Mouse (Mus musculus) c-Kit-positive CD71-positive TER-119-positive erythroid progenitor cells, embryonic 14.5 days (primary cell): Measurements from ENCODE around the gene Ralgps1.

Source experiments
- DNase-seq: peaks from one replicate; pipeline ENCODE4 v3.0.0-alpha.2; 2013; ENCODE audit warnings: low spot score

Gene Ralgps1

DNA sequence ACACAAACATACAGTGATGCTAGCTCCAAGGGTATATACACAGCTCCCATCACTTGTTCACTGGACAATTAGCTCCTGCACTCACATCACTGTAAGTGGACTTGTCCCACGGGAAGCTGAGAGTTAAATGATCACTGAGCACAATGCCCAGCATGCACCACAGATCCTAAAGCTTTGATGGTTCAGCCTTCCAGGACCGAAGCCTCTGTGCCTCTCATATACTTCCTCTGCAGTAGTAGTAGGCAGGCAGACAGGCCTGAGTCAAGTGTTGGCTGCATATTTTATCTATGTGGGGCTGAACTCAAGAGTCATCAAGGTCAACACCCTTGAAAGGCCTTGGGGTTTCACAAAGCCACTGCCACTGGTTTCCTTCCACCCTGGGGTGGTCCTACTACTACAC is 49.6 kb downstream of the Ralgps1 start:
- DNase-seq = no peak

DNA sequence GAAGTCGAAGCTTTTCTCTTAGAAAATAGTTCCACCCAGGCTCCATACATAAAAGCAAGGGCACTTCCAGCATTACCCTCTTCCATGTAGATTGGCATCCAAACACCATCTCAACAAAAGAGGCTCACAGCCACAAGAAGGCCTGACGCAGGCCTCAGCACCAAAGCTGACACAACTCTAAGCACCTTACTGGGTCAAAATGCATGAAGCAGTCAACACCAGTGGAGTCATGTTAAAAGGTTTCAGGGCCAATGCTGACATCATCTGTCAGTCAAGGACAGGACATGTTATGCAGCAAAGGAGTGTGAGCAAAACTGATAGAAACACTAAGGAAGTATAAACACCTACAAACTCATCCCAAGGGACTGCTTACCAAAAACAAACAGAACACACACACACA is 50.3 kb downstream of the Ralgps1 start:
- DNase-seq = no peak

DNA sequence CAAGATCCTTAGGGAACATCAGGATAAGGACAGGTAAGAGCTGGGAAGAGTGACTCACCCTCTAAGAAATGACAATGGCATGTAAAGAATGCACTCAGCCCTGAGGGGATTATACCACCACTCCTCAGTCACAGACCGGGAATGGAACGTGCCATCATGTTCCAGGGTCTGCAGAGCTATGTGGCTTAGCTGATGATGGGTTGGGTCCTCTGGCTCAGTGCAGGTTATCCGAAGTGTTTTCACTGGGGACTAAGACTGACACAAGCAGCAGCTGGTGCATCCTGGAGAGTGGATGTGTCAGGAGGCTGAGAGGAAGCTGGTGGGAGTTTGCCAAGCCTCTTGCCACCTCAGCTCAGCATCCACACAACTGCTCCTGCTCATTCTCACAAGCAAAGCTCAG is 50.7 kb downstream of the Ralgps1 start:
- no peak for DNase-seq

DNA sequence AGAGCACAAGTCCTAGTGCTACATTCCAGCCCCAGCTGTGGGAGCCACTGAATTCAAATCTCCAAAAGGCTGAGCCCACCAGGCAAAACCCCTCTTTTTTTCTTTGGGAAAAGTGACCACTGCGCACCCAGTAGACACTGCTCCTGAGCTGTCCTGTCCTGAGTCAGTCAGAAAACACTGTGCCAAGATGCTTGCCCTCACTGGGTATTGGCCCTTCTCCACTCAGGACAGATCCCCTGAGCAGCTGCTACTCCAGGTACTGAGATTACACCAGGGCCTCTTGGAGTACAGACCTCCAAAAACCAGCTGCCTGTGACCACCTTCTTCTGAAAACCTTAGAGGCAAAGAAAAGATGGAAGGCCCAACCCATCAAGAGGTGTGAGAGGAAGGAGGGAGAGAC is 51.4 kb downstream of the Ralgps1 start:
- DNase-seq = no peak

DNA sequence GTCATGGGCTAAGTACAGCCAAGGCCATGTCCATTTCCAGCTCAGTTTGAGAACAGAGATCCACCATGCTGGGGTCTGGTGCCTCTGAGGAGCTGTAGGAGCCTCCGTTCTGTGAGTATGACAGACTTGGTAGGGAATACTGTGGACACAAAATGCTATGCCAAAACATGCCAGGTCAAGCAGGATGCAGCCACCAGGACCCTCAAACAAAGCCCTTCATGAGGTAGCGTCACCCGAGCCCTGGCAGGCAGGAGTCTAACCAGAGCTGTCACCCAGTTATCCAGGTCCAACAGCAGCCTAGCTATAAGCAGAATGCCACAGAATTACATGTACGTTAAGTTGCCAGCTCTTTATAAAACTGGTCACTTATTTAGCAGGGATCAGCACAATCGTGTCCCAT is 51.8 kb downstream of the Ralgps1 start:
- DNase-seq = no peak

DNA sequence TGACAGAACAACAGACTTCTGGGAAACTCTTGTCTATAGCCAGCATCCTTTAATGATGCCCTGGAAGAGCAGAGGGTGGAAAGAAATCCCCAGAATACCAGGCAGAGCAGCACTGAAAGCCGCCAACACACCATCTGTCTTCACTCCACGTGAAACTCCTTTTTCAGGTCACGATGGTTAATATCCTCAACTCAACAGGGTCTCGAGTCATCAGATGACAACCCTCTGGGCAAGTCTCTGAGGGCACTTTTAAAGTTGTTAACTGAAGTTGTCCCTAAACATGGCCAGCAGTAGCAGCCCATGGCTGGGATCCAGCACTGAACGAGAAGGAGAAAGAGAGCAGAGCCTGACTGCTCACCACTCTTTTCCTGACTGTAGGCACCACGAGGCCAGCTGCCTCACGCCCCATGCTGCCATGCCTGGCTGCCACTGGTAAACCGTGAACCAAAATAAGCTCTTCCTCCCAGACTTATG is 52.8 kb downstream of the Ralgps1 start:
- no peak for DNase-seq

DNA sequence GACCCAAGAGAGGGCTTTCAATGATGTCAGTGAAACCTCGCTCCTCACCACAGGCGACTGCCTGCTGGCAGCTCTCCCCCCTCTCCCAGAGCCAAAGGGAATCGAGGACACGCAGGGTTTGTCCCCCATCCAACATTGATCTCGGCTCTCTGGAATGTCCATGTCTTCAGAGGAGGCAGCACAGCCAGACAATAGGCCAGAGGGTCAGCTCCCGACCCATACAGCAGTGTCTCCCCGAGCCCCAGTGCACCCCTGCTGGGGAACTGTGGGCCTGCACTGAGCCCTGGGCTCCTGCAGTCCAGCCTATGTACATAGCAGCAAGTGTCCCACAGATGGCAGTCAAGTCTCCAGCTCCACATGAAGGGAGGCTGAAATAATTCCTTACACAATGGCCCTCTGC is 54.8 kb downstream of the Ralgps1 start:
- DNase-seq = no peak

DNA sequence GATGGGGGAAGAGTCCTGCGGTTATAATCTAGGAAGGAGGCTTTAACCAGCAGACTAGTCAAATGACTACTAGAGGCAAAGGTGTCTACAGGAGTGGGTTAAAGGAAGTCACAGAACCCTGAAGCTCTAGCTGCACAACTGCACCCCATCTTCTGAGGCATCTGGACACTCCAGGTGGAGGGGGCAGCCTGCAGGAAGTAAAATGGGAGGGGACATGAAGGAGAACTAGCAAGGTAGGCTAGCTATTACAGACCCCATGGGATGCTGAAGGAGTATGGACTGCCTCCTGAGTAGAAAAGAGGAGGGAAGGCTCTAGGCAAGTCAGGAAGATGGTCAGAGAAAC is 55.3 kb downstream of the Ralgps1 start:
- DNase-seq = no peak

DNA sequence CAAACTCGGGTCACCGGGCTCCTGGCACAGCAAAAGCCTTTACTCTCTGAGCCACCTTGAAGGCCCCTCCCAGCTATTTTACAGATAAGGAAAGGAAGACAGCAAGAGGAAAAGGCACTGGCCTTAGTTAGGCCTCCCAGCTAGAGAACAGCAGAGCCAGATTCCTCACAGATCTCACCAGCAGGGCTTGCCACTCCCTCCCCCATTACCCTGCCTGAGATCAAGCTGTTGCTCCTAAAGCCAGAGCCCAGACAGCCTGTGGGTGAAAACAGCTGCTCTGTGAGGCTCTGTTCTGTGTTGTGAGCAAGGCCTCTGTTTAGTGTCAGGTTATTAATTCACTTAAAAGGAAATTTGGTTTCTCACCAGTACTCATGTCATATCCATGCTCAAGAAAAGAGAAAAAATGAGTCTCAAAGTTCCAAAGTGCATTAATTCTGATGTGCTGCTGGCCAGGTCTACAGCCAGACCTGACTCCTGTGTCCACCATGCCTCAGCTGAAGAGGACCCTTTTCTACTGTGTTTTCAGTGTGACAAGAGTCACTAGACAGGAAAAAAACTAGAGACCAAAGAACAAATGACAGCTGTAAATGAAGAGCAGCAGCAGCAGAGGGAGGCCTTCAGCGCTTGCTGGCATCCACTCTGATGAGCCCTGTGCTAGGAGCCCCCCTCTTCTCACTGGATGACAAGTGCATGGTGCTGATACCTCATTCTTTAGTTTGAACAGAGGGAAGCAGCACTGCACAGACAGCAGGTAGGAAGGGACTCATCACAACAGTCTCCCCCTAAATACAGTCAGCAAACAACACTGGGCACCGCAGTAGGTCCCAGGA is 55.8 kb downstream of the Ralgps1 start:
- DNase-seq = no peak

DNA sequence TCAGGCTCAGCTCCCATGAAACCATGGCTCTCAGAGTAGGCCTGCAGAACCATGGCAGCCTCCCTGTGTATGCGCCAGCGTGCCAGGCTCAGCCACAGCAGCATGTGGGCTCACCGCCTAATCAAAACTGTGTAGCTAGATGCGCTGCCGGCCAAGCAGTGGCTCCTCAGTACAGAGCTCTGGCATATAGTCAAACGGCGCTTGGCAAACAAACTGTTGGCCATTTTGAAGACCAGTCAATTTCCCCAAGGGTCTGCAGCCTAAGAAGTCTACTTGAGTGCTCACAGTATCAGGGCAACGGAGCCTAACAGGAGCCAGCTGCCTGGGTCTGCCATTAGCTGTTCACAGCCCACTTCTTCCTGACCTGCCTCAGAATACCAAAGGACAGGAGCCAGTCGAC is 61.9 kb downstream of the Ralgps1 start:
- no peak for DNase-seq

DNA sequence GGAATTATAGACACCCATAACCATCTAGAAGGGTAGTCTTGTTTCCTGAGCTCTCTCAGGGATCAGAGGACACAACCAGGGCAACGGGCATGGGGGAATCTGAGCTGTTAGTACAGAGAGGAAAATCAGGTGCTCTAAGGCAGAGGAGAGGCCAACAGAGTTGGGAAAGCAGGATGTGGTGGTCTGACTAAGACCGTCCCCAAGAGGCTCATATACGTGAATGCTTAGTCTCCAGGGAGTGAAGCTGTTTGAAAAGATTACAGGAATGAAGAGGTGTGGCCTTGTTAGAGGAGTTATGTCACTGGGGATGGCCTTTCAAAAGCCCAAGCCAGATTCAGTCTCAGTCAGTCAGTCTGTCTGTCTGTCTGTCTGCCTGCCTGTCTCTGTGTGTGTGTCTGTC is 64.7 kb downstream of the Ralgps1 start:
- DNase-seq = no peak

DNA sequence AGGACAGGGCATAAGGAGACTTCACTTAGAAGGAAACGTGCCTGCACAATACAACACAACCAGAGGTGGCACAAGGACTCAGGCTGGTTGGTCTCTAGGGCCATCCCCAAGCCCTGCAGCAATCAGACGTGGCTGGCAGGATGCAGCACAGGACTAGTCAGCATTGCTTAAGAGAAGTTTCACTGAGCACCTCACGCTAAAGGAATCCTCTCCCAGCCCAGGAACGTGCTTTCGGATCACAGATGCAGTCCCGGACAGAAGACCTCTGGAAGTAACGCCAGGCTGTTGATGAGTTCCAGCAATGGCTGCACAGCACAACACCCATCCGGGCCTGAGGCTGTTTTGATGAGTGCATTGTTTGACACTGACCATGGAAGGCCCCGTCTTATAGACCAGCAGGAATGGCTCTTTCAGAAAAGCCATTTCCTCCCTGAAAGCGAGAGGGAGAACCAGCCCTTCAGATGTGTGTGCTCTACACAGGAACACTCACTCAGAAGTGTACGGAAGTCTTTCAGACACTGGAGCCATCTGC is 67.8 kb downstream of the Ralgps1 start:
- no peak for DNase-seq

DNA sequence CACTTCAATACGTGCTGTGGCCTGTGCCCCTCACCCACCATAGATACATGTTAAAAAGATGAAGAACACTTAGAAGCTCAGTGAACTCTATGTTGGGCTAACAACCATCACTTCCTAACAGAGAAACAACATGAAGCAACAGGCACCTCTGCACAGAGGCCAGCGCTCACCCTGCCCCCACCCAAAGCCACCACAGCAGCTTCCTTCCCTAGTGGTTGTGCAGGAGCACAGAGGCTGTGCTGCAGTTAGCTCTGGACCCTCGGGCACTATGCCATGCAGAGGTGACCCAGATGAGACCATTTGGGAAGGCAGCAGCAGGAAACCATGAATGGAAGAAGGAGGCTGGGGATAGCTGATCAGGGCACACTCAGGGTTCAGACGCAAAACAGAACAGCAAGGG is 68.5 kb downstream of the Ralgps1 start:
- no peak for DNase-seq

DNA sequence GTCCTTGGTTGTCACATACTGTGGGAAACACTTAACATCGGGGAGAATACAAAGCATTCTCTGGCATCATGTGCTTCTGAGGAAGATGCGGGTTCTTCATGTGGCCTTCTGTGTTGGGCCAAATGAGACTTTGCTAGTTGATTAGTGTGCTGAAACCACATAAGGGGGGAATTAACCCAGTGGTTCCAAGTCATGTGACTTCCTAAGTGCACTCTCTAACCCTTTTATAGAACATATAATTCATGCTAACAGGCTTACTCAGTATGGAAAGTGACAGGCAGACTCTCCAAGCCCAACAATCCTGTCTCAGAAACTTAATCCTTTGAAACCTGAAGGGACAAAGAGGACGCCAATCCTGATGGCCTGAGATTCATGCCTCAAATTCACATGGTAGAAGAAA is 68.9 kb downstream of the Ralgps1 start:
- DNase-seq = no peak

DNA sequence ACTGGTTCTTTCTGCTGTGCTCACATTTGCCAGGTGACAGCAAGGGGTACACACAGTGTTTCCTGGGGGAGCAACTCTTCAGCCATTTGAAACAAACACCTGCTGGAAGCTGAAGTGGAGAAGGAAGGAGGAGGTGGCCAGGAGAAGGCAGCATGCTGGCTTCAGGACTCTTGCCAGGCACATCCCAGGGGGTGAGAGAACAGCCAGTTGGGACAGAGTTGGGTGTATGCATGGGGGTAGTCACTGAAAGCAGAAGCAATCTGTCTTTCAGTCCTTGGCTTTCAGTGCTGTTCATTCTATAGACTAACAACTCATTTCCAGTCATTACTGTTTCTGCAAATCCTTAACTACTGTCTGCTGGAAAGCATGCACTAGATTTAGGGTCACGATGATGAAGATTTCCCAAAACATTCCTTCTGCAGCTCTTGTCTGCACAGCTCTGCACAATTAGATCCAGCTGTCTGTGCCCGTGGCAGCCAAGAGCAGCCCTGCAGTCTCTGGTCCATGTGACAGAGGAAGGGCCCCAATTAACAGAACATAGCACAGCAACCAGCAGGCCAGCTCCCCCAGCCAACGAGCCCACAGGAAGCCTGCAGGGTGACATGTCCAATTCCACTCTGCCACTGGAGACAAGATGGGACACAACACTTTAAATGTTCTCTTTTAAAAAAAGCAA is 70.8 kb downstream of the Ralgps1 start:
- no peak for DNase-seq

DNA sequence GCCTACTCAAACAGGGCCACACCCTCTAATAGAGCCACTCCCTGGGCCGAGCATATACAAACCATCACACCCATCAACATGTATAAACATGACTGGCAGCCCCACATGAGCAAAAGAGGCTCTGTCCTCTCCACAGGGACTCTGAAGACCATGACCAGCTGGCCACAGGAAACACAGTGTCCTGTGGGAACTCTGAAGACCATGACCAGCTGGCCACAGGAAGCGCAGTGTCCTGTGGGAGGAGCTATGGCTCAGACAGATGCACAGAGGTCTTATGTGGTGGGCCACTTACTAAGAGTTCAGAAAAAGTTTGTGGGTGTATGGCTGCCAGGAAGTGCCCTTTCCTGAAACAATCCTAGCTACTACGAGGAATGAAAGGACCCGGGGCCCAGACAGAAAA is 72.4 kb downstream of the Ralgps1 start:
- no peak for DNase-seq

DNA sequence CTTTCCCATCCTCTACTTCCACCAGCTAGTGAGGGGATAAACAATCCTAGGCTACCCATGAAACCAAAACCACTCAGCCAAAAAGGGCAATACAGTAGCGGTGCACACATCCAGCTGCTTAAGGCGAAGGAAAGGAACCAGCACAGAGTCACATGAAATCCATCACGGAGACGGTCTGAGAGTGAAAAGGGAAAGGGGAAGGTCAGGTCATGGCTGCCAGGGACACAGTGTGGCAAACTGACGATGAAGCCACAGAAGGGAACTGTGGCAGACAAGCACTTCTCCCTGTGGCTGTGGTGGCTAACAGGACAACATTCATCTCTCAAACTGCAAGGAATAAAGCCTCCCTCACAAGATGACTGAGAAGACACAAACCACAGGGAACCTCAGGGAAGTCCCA is 76.2 kb downstream of the Ralgps1 start:
- DNase-seq = no peak

DNA sequence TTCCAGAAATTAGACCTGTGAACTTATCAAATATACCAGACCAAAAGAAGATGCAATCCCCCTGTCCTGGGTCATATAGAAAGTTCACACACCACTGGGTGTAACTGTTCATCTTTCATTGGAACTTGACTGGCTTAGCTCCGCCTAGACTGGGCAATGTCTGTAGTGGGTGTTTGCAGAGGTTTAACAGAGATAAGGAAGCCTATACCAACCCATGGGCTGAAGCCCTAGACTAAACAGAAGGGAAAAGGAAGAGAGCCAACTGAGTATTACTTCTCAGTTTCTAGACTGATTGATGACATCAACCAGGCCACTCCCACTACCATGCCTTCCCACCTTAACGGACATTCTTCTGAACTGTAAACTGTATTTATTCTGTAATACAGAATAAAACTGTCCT is 79.2 kb downstream of the Ralgps1 start:
- DNase-seq = no peak

DNA sequence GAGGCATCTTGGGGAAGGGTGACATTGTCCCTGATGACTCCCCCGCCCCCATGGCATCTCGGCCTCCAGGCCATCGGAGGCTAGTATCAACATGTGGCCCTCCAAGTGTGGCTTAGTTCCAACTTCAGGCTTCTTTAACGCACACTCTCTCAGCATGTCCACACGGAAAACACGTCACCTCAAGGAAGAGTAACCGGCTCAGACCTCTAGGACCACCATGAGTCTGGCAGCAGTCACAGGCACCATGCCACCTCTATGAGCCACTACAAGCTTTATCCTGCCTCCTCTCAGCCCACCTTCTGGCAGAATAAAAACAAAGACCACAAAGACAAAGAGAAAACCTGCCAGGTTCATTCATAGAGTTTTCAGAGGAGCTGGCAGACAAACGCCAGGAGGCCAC is 80.8 kb downstream of the Ralgps1 start:
- DNase-seq = no peak

DNA sequence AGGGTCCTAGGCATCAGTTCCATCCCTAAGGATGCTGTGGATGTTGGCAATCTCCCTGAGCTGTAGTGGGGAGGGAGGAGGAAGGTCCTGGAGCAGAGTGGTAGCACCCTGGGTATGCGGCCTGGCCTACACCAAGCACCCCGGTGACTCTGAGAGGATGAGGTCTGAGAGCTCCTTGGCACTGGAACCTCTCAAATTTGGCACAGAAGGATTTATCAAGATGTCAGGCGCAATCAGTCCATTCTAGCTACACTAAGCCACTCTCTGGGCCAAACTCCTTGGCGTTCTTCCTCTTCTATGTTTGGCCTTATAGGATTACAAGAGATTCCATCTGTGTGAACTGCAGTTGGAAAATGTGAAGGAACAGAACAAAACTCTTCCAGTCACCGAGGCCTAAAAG is 82.4 kb downstream of the Ralgps1 start:
- no peak for DNase-seq

DNA sequence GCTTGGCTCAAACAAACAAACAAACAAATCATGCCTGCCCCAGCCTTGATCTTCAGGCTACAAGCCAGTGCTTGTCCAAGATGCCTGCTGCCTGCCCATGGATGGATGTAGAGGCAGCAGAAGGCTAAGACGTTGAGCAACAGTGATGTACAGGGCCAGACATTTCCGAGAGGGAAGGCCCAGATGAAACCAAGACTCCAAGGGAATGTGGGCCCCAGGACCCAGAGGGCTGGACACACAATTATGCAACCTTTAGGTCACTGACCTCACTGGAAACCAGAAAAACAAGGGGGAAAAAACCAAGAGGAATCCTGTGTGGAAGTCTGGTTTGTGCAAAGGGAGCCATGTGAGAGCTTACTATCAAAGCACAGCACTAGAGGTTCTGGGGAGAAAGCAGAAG is 87.6 kb downstream of the Ralgps1 start:
- no peak for DNase-seq

DNA sequence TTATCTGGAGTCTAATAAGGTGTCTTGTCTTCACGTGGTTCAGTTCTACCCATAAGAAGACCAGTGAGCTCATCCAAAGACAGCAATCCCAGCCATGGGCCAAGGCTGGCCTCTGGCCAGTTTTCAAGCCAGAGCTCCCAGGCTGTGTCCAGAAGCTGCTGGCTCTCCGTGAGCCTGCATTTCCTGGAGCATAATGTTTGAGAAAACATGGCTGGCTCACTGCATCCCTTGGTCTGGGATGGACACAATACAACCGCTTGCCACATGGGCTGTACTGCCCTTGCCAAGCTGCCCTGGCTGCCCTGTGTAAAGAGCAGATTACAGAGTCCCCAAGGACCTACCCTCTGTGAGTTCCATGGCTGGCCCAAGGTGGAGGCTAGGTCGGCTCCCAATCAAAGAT is 88.4 kb downstream of the Ralgps1 start:
- no peak for DNase-seq

DNA sequence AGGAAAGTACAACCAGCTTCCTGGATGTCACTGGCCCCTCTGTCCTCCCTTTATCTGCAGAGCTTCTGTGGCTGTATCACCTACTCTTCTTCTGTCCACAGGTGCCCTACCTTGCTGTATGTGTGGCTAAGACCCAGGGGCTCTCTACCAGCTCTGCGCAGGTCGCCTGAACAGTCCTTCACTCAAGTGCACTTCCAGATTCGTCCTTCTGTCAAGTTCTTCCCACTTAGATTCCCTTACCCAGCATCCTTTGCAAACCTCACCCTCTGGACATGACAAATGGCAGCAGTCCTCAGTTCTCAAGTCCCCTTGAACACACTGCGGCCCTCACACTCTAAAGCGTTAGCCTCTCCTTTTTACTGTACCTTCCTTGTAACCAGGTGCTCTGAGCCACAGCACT is 89.5 kb downstream of the Ralgps1 start:
- no peak for DNase-seq

DNA sequence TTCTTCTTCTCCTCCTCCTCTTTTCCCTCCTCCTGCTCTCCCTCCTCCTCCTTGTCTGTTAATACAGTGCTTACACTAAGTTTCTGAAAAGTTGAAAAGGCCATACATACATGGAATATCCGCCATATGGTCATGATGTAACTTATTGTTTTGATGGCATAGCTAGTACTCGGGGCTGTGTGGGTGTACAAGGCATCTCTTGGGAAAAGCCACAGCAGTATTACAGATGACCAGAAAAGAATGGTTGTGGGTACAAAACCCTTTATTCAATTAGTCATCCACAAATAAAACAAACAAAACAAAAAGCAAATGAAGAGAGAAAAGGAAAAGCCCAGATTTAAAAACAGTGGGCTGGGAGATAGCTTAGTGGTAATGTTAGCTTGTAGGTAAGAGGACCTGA is 90.8 kb downstream of the Ralgps1 start:
- DNase-seq = no peak
